Mouse (Mus musculus) intestine, postnatal 0 days (tissue): ENCODE data around the gene 2700049A03Rik. TPM values are rescaled to one million over a fixed set of nuclear protein-coding genes. Genes with fewer than 3 reads are reported as not detected.

ENCODE experiments used
- ATAC-seq: fragments of 200-750 bp; cut with Nextera tagmentation; 2 replicates; pipeline ENCODE4 v1.8.0; 2017; ENCODE audit warnings: mild to moderate bottlenecking, moderate TSS enrichment, moderate library complexity
- H3K27ac ChIP-seq: fragments of 300-500 bp; sonication (generic); 2 replicates; pipeline ENCODE4 v1.5.1; 2014; ENCODE audit warnings: mild to moderate bottlenecking, low read depth, low read length, moderate library complexity
- H3K27me3 ChIP-seq: fragments of 300-500 bp; sonication (generic); replicated peaks from 2 replicates; pipeline ENCODE4 v1.6.1; 2014; ENCODE audit warnings: low read length, mixed read lengths; ENCODE audit not compliant: control insufficient read depth, insufficient read depth
- H3K36me3 ChIP-seq: fragments of 300-500 bp; sonication (generic); 2 replicates; pipeline ENCODE4 v1.6.1; 2014; ENCODE audit warnings: mild to moderate bottlenecking, moderate library complexity; ENCODE audit not compliant: control insufficient read depth, insufficient read depth
- H3K4me1 ChIP-seq: fragments of 300-500 bp; sonication (generic); replicated peaks from 2 replicates; pipeline ENCODE4 v1.6.1; 2014; ENCODE audit warnings: antibody characterized with exemption, low read length, mixed read lengths; ENCODE audit not compliant: control insufficient read depth, insufficient read depth
- H3K4me2 ChIP-seq: fragments of 300-500 bp; sonication (generic); replicated peaks from 2 replicates; pipeline ENCODE4 v1.6.1; 2014; ENCODE audit warnings: low read depth, mild to moderate bottlenecking, moderate library complexity
- H3K4me3 ChIP-seq: fragments of 300-500 bp; sonication (generic); 2 replicates; pipeline ENCODE4 v1.5.1; 2014; ENCODE audit warnings: low read depth, low read length
- H3K9ac ChIP-seq: fragments of 300-500 bp; sonication (generic); 2 replicates; pipeline ENCODE4 v1.6.1; 2014; ENCODE audit warnings: mild to moderate bottlenecking, low read depth, low read length
- H3K9me3 ChIP-seq: fragments of 300-500 bp; sonication (generic); 2 replicates; pipeline ENCODE4 v1.6.1; 2016; ENCODE audit warnings: mixed run types; ENCODE audit not compliant: control insufficient read depth
- CTCF ChIP-seq: sonication (generic); IDR thresholded peaks from 2 replicates; pipeline ENCODE4 v1.5.1; 2016; ENCODE audit warnings: low read depth, mild to moderate bottlenecking, control low read depth, antibody characterized with exemption, moderate library complexity
- WGBS: fragments of 180-500 bp; shearing (Covaris S2); extraction: QIAGEN DNeasy Blood & Tissue Kit; methylation state at CpG from one replicate; pipeline ENCODE4 v1.1.7; 2014; 5-methylcytosine and 5-hydroxymethylcytosine counted together
- polyA plus RNA-seq: library from polyadenylated mRNA; unstranded; fragments of >200 nt; fragmentation: Nextera tagmentation; extraction: Ambion mirVana; gene quantifications from 2 replicates; pipeline ENCODE4 v1.2.1, GENCODE M21; 2015

2700049A03Rik gene
- polyA plus RNA-seq, 1 experiment from 2014 or later = 2.7 TPM

DNA sequence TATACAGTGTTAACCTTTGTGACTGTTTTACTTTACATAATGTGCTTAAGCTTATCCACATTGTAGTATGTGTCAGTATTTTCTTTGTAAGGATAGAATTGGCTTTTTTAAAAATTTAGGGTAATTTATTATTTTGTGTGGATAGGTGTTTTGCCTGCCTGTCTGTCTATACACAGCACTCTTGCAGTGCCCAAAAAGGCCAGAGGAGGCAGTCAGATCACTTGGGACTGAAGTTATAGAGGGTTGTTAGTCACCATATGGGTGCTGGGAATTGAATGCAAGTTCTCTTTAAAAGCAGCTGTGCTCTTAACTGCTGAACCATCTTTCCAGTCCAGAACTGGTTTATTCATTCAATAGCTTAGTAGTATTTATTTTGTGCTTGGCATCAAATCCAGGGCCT, 4.5 kb downstream of the 2700049A03Rik start:
- peaks cover 31% of the 10 kb centered on the region for H3K36me3 ChIP-seq
- H3K9me3 ChIP-seq = no peaks in the 10 kb centered on the region
- H3K27ac ChIP-seq = no peak overlapping the region
- 0 out of 2 replicates have a peak, but pooled peaks have one; percentile 16 for TF ChIP-seq CTCF
- ATAC-seq = no peak
- no peaks in the 10 kb centered on the region for H3K27me3 ChIP-seq
- no peaks in the 10 kb centered on the region for H3K4me1 ChIP-seq
- no peak overlapping the region for H3K4me2 ChIP-seq
- no peak overlapping the region for H3K9ac ChIP-seq
- H3K4me3 ChIP-seq = no peak overlapping the region

DNA sequence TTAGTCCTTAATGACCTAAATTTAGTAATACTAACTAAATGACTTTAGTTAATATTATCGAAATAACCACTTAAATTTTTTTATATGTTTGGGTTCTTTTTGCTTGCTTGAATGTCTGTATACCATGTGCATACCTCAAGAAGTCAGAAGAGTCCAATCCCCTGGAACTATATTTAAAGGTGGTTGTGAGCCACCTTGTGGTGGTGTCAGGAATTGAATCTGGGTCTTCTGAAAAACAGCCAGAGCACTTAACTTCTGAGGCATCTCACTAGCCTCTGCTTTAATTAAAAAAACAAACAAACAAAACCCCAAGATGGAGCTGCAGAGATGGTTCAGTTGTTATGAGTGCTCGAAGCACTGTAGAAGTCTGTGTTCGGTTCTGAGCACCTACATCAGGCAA, 11.0 kb downstream of the 2700049A03Rik start:
- no peak for ATAC-seq
- peak; percentile 72 for TF ChIP-seq CTCF
- WGBS = 85% methylated on average over 3 of the region's 3 CpGs
- Histone ChIP-seq H3K4me3 (no peak overlapping the region), H3K27me3 (no peaks in the 10 kb centered on the region), H3K27ac (no peak overlapping the region), H3K36me3 (peaks cover 46% of the 10 kb centered on the region), H3K9me3 (no peaks in the 10 kb centered on the region), H3K4me1 (no peaks in the 10 kb centered on the region), H3K9ac (no peak overlapping the region), H3K4me2 (no peak overlapping the region)

DNA sequence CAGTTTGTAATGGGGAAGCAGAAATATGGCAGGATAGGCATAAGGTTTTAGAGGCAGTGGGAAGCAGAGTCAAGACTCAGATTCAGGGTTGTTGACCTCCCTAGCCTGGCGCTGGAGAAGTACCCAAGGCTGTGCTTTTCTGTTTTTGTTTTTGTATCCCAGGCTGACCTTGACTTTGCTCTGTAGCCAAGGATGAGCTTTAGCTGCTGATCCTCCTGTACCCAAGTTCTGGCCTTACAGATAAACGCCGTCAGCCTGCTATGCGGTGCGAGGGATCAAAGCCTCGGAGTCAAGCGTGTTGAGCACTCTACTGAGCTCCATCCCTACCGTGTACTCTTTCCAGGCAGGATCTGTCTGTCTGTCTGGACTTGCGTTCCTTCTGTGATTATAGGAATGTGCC, 12.2 kb downstream of the 2700049A03Rik start:
- ATAC-seq = no peak
- Histone ChIP-seq H3K4me2 (no peak overlapping the region), H3K27me3 (no peaks in the 10 kb centered on the region), H3K36me3 (peaks cover 38% of the 10 kb centered on the region), H3K27ac (no peak overlapping the region), H3K4me1 (no peaks in the 10 kb centered on the region), H3K4me3 (no peak overlapping the region), H3K9ac (no peak overlapping the region), H3K9me3 (no peaks in the 10 kb centered on the region)
- 95% methylated on average over 9 of the region's 9 CpGs for WGBS
- TF ChIP-seq CTCF = no peak

DNA sequence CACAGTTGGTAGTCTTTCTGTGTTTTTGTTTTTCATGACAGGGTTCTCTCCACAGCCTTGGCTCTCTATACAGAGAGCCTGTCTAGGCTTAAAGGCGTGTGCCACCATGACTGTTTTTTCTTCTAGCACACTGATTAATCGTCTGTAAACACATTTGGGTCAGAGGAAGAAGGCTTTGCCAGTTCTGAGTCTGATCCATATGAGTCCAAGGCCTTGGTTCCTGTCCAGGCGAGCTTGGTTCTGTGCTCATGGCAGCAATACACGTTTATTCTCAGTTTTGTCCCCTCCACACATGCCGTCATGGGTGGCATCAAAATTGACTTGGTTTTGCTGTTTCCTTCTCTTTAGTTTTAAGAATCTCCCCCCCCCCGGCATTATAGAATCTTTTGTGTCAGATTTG, 12.8 kb downstream of the 2700049A03Rik start:
- Histone ChIP-seq H3K9ac (no peak overlapping the region), H3K27me3 (no peaks in the 10 kb centered on the region), H3K36me3 (peaks cover 31% of the 10 kb centered on the region), H3K4me1 (no peaks in the 10 kb centered on the region), H3K27ac (no peak overlapping the region), H3K4me2 (no peak overlapping the region), H3K4me3 (no peak overlapping the region), H3K9me3 (no peaks in the 10 kb centered on the region)
- TF ChIP-seq CTCF = no peak
- 89% methylated on average over 6 of the region's 6 CpGs for WGBS
- no peak for ATAC-seq

DNA sequence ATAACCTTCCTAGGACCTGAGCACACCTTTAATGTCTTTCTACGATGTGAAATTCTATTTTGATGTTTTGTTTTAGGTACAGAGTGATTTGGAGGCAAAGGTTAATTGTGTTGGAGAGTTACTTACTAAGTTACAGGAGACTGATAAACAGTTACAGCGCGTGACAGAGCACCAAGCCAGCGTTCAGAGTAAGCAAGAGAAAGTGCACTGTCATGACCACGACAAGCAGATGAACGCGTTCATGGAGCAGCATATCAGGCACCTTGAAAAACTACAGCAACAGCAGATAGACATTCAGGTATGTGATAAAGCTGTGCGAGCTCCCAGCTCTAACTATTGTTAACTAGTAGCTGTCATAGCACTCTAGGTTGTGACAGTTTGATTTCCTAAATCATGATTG, 13.5 kb downstream of the 2700049A03Rik start:
- Histone ChIP-seq H3K27ac (no peak overlapping the region), H3K4me3 (no peak overlapping the region), H3K4me1 (no peaks in the 10 kb centered on the region), H3K36me3 (peaks cover 27% of the 10 kb centered on the region), H3K4me2 (no peak overlapping the region), H3K27me3 (no peaks in the 10 kb centered on the region), H3K9ac (no peak overlapping the region), H3K9me3 (no peaks in the 10 kb centered on the region)
- TF ChIP-seq CTCF = no peak
- 90% methylated on average over 8 of the region's 8 CpGs for WGBS
- no peak for ATAC-seq

DNA sequence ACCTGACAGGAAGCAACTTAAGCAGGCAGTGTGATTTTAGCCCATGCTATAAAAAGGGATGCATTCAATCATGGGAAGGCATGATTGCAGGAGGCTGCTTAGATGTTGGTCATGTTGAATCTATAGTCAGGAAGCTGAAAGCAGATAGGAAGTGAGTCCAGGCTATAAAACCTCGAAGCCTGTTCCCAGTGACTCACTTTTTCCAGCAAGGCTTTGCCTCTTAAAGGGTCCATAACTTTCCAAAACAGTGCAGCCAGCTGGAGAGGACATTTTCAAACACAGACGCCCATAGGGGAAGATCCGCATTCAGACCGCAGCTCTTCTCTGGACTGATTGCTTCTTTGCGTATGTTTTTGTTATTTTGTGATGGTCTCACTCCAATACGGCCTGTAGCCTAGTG, 18.3 kb downstream of the 2700049A03Rik start:
- 91% methylated on average over 6 of the region's 6 CpGs for WGBS
- no peak overlapping the region for H3K27ac ChIP-seq
- no peaks in the 10 kb centered on the region for H3K27me3 ChIP-seq
- no peak for TF ChIP-seq CTCF
- no peak overlapping the region for H3K9ac ChIP-seq
- no peak overlapping the region for H3K4me2 ChIP-seq
- H3K4me1 ChIP-seq = no peaks in the 10 kb centered on the region
- H3K9me3 ChIP-seq = no peaks in the 10 kb centered on the region
- no peak for ATAC-seq
- H3K4me3 ChIP-seq = no peak overlapping the region
- H3K36me3 ChIP-seq = peaks cover 36% of the 10 kb centered on the region

DNA sequence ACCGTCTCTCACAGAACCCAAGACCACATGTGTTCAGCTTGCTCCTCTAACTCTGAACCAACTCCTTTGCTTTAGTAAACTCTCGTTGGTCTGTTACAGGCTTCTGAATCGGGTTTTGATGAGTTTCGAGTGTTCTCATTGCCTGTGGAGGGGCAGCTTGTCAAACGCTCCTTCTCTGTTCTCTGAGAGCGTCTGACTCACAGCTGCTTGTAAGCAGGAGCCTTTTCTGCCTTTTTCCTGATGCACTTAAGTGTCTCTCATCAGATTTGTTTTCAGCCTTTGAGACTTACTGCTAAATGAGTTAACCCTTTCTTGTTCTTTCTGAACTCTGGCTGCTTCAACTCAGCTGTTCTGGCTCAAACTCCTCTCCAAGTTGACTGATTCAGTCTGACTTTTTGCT, 21.3 kb downstream of the 2700049A03Rik start:
- Histone ChIP-seq H3K4me2 (no peak overlapping the region), H3K4me3 (no peak overlapping the region), H3K4me1 (no peaks in the 10 kb centered on the region), H3K36me3 (peaks cover 40% of the 10 kb centered on the region), H3K9me3 (no peaks in the 10 kb centered on the region), H3K27ac (no peak overlapping the region), H3K27me3 (no peaks in the 10 kb centered on the region), H3K9ac (no peak overlapping the region)
- no peak for ATAC-seq
- 74% methylated on average over 6 of the region's 6 CpGs for WGBS
- no peak for TF ChIP-seq CTCF
